Mouse (Mus musculus): ENCODE results near the gene Acadl. TPM values are rescaled to one million over a fixed set of nuclear protein-coding genes. Genes with fewer than 3 reads are reported as not detected.

Gene Acadl
- polyA plus RNA-seq, 1 experiment: 80.5 TPM

GRCm38 (mm10) chr1:66797962-66798361, 65.1 kb downstream of the Acadl start:
- no peaks in the 10 kb centered on the region for H3K4me1 ChIP-seq (ENCODE audit: control insufficient read depth, insufficient read depth, low read length)
- no peak for TF ChIP-seq CTCF (IDR thresholded peaks at IDR 0.05; ENCODE audit: borderline replicate concordance, insufficient read depth, low read length)
- no peak for TF ChIP-seq POLR2A (IDR thresholded peaks at IDR 0.05; ENCODE audit: low read depth, low read length)
- H3K4me3 ChIP-seq (ENCODE audit: insufficient read depth, low read length): no peak overlapping the region
- H3K27ac ChIP-seq (ENCODE audit: insufficient read depth, low read length): no peak overlapping the region

- H3K27ac ChIP-seq (ENCODE audit: insufficient read depth, low read length): no peak overlapping the region
- TF ChIP-seq POLR2A (IDR thresholded peaks at IDR 0.05; ENCODE audit: low read depth, low read length): no peak
- TF ChIP-seq CTCF (IDR thresholded peaks at IDR 0.05; ENCODE audit: borderline replicate concordance, insufficient read depth, low read length): no peak
- H3K4me1 ChIP-seq (ENCODE audit: control insufficient read depth, insufficient read depth, low read length): no peaks in the 10 kb centered on the region
- H3K4me3 ChIP-seq (ENCODE audit: insufficient read depth, low read length): no peak overlapping the region
These were observed 70.1 kb downstream of the Acadl start for GRCm38 (mm10) chr1:66792838-66793466.

GRCm38 (mm10) chr1:66782296-66782695, 80.8 kb downstream of the Acadl start:
- H3K4me3 ChIP-seq (ENCODE audit: insufficient read depth, low read length): no peak overlapping the region
- no peak for TF ChIP-seq POLR2A (IDR thresholded peaks at IDR 0.05; ENCODE audit: low read depth, low read length)
- TF ChIP-seq CTCF (IDR thresholded peaks at IDR 0.05; ENCODE audit: borderline replicate concordance, insufficient read depth, low read length): no peak
- H3K27ac ChIP-seq (ENCODE audit: insufficient read depth, low read length): no peak overlapping the region
- H3K4me1 ChIP-seq (ENCODE audit: control insufficient read depth, insufficient read depth, low read length): no peaks in the 10 kb centered on the region

GRCm38 (mm10) chr1:66781027-66781426, 82.0 kb downstream of the Acadl start:
- TF ChIP-seq POLR2A (IDR thresholded peaks at IDR 0.05; ENCODE audit: low read depth, low read length): no peak
- TF ChIP-seq CTCF (IDR thresholded peaks at IDR 0.05; ENCODE audit: borderline replicate concordance, insufficient read depth, low read length): no peak
- H3K4me1 ChIP-seq (ENCODE audit: control insufficient read depth, insufficient read depth, low read length): no peaks in the 10 kb centered on the region
- H3K27ac ChIP-seq (ENCODE audit: insufficient read depth, low read length): no peak overlapping the region

More at GRCm38 (mm10) chr1:66781027-66781426, 82.0 kb downstream of the Acadl start:
- H3K4me3 ChIP-seq (ENCODE audit: insufficient read depth, low read length): no peak overlapping the region

Other genes with a start within 250 kb of the Acadl start
- gene Rpe, start 162.4 kb downstream of the Acadl start, polyA plus RNA-seq (2011; ENCODE audit: insufficient read length, low read depth, missing spikeins): 58.3 and 62.8 TPM in 2 replicates
- 10.4 and 20.5 TPM in 2 replicates for gene Kansl1l, start 45.7 kb downstream of the Acadl start, polyA plus RNA-seq (2011; ENCODE audit: insufficient read length, low read depth, missing spikeins)
- gene Myl1, start 82.1 kb upstream of the Acadl start, polyA plus RNA-seq (2011; ENCODE audit: insufficient read length, low read depth, missing spikeins): 0.95 TPM in 1 of 2 replicates, not detected in the other
- 31.7 and 43.2 TPM in 2 replicates for gene Lancl1, start 175.6 kb upstream of the Acadl start, polyA plus RNA-seq (2011; ENCODE audit: insufficient read length, low read depth, missing spikeins)

Data from embryonic fibroblast, embryonic 13.5 days (primary cell).